Mouse (Mus musculus) stomach, postnatal 0 days (tissue): Measurements from ENCODE around the gene Agtpbp1.

ENCODE experiments used
- CTCF ChIP-seq: IDR thresholded peaks from 2 replicates; pipeline ENCODE4 v1.5.1; 2016; ENCODE audit warnings: antibody characterized with exemption, low read depth, mild to moderate bottlenecking, moderate library complexity
- EP300 ChIP-seq: optimal IDR thresholded peaks from 2 replicates; pipeline ENCODE3; 2016; ENCODE audit warnings: antibody characterized with exemption

DNA sequence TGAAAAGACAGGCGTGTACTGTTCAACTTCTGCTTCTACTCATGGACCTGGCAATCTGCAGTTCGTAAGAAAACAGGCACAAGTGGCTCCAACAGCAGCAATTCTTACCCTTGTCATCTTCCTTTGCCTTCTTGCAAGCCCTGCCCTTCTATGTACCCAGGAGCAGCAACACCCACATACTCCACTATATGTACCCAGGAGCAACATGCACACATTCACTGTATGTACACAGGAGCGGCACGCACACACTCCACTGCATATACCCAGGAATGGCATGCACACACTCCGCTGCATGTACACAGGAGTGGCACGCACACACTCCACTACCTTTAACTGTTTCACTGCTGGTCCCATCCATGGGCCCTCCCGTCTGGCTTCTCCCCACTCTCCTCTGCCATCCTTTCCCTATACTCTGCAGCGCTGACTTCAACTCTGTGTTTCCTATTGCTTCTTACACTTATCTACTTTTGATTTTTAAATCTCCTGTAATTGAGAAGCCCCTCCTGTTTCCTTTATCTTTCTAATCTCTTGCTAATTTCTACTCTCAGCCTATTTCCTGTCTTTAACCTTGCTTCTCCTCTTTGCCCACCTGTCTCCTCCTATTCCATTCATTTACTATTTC, 116.7 kb downstream of the Agtpbp1 start:
- TF ChIP-seq CTCF (no peak), EP300 (no peak)
